In the genomic region with DNA sequence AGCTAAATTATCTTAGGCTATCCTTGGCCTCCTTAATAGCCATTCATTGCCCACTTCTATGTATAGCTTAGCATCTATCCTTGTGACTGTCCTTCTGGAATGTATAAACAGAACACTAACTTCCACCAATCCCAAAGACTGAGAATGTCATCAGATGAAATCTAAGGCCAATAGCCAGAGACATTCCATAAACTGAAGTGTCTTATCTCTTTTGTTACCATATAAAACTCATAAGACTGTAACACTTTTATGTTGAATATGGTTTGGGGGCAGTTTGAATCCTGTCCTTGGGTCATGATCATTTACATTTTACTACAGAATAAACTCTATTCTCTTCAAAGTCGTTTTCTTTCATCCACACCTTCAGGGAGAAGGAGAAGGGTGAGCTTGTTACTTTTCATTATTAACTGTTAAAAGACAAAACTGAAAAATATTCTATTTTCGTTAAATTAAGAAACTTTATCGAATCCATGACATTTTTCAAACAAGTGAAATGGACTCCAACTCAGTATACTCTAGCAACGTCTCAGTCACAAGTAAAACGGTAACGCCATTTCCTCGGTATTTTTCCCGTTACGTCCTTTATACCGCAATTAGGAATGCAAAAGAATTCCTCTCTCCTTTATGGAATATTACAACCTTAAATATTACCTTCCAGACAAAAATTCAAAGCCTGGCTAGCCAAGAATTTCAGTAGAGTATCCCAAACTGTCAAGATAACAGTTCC, we compare ENCODE assay signal across 7 mouse cellular contexts. TPM values are rescaled to one million over a fixed set of nuclear protein-coding genes. Genes with fewer than 3 reads are reported as not detected.
DNase-seq lines count a peak whose midpoint lies in the region; ATAC-seq lines count a peak whose summit lies in the region.

No protein-coding gene starts in this region.

- DNase-seq in embryonic facial prominence, embryonic 14.5 days (ENCODE audit: low spot score) = peak; percentile 27
- no peak for DNase-seq in limb, embryonic 11.5 days (ENCODE audit: low spot score)
- no peak for DNase-seq in thymus, postnatal 10 days (ENCODE audit: low spot score in 2 of 2)
- DNase-seq in ovary, postnatal 14 days (ENCODE audit: low spot score) = no peak

- H3K36me3 ChIP-seq in megakaryocyte, embryonic 14.5 days (replicated peaks; ENCODE audit: low read length) = peaks cover 30% of the 10 kb centered on the region
- H3K36me3 ChIP-seq in embryonic facial prominence, embryonic 14.5 days (ENCODE audit: control insufficient read depth, insufficient read depth, low read length) = peaks cover 21% of the 10 kb centered on the region
- peaks cover 5% of the 10 kb centered on the region; the same call in 1 of the 2 replicates for H3K36me3 ChIP-seq in limb, embryonic 11.5 days (ENCODE audit: control insufficient read depth, insufficient read depth, low read length)
- no peaks in the 10 kb centered on the region for H3K36me3 ChIP-seq in stomach, embryonic 16.5 days (ENCODE audit: control insufficient read depth, insufficient read depth, low read length)

- peak overlapping the region; percentile 83 for H3K9ac ChIP-seq in embryonic facial prominence, embryonic 14.5 days (ENCODE audit: low read depth, low read length)
- H3K9ac ChIP-seq in limb, embryonic 11.5 days (ENCODE audit: low read length) = peak overlapping the region; percentile 97; the same call in 1 of the 2 replicates
- H3K9ac ChIP-seq in stomach, embryonic 16.5 days (ENCODE audit: low read length) = no peak overlapping the region

- peaks cover 54% of the 10 kb centered on the region for H3K4me1 ChIP-seq in megakaryocyte, embryonic 14.5 days
- peaks cover 24% of the 10 kb centered on the region for H3K4me1 ChIP-seq in embryonic facial prominence, embryonic 14.5 days (ENCODE audit: control insufficient read depth, insufficient read depth, low read length)
- peaks cover 7% of the 10 kb centered on the region; the same call in 1 of the 2 replicates for H3K4me1 ChIP-seq in limb, embryonic 11.5 days (ENCODE audit: control insufficient read depth, insufficient read depth, low read length)
- peaks cover 19% of the 10 kb centered on the region for H3K4me1 ChIP-seq in stomach, embryonic 16.5 days (ENCODE audit: control insufficient read depth, insufficient read depth, low read length)

- H3K9me3 ChIP-seq in megakaryocyte, embryonic 14.5 days = no peaks in the 10 kb centered on the region
- no peaks in the 10 kb centered on the region for H3K9me3 ChIP-seq in embryonic facial prominence, embryonic 14.5 days (ENCODE audit: control insufficient read depth, low read length)
- H3K9me3 ChIP-seq in limb, embryonic 11.5 days (ENCODE audit: control insufficient read depth, low read length) = no peaks in the 10 kb centered on the region
- no peaks in the 10 kb centered on the region for H3K9me3 ChIP-seq in stomach, embryonic 16.5 days (replicated peaks; ENCODE audit: control insufficient read depth, low read length)

- peak overlapping the region; percentile 75 for H3K4me2 ChIP-seq in embryonic facial prominence, embryonic 14.5 days (ENCODE audit: low read depth, low read length)
- H3K4me2 ChIP-seq in limb, embryonic 11.5 days (ENCODE audit: low read depth, severe bottlenecking) = peak overlapping the region; percentile 57
- peak overlapping the region; percentile 73 for H3K4me2 ChIP-seq in stomach, embryonic 16.5 days (ENCODE audit: low read depth, low read length)

- 36% methylated on average over 10 of the region's 10 CpGs for WGBS in embryonic facial prominence, embryonic 14.5 days
- WGBS in limb, embryonic 11.5 days = 57% methylated on average over 10 of the region's 10 CpGs
- 36% methylated on average over 10 of the region's 10 CpGs for WGBS in stomach, embryonic 16.5 days

- peak overlapping the region; percentile 97 for H3K4me3 ChIP-seq in megakaryocyte, embryonic 14.5 days (replicated peaks)
- H3K4me3 ChIP-seq in embryonic facial prominence, embryonic 14.5 days (ENCODE audit: low read depth, low read length) = peak overlapping the region; percentile 68
- peak overlapping the region; percentile 45 for H3K4me3 ChIP-seq in limb, embryonic 11.5 days (ENCODE audit: low read depth, low read length)
- peak overlapping the region; percentile 79 for H3K4me3 ChIP-seq in stomach, embryonic 16.5 days (replicated peaks; ENCODE audit: low read length)

- peak overlapping the region; percentile 98 for H3K27ac ChIP-seq in embryonic facial prominence, embryonic 14.5 days (replicated peaks; ENCODE audit: low read depth, low read length)
- peak overlapping the region; percentile 99 for H3K27ac ChIP-seq in limb, embryonic 11.5 days (replicated peaks; ENCODE audit: low read depth, low read length)
- peak overlapping the region; percentile 100 for H3K27ac ChIP-seq in stomach, embryonic 16.5 days (ENCODE audit: low read length)

- no peak for ATAC-seq in megakaryocyte, adult 5-6 weeks (ENCODE audit: poor library complexity, severe bottlenecking)
- ATAC-seq in embryonic facial prominence, embryonic 14.5 days (ENCODE audit: low read depth) = no peak
- ATAC-seq in limb, embryonic 11.5 days (ENCODE audit: insufficient number of reproducible peaks, low FRiP score, low TSS enrichment, low read depth) = no peak
- ATAC-seq in stomach, embryonic 16.5 days (ENCODE audit: insufficient read depth, low FRiP score) = no peak

- no peaks in the 10 kb centered on the region for H3K27me3 ChIP-seq in megakaryocyte, embryonic 14.5 days (replicated peaks)
- H3K27me3 ChIP-seq in embryonic facial prominence, embryonic 14.5 days (replicated peaks; ENCODE audit: control insufficient read depth, insufficient read depth, low read length) = no peaks in the 10 kb centered on the region
- H3K27me3 ChIP-seq in limb, embryonic 11.5 days (ENCODE audit: control insufficient read depth, insufficient read depth, low read length) = no peaks in the 10 kb centered on the region
- no peaks in the 10 kb centered on the region for H3K27me3 ChIP-seq in stomach, embryonic 16.5 days (ENCODE audit: control insufficient read depth, insufficient read depth, low read length)

RNA-seq across cellular contexts. Expression of gene Cox20, which starts 1.5 kb away (rescaled TPM):
- polyA plus RNA-seq in megakaryocyte, embryonic 14.5 days (2012; ENCODE audit: insufficient read depth, low replicate concordance) = 17.2 TPM in 1 of 2 replicates, not detected in the other
- 163 and 174 TPM in 2 replicates for total RNA-seq in megakaryocyte, adult 5-6 weeks (2015)
- total RNA-seq in megakaryocyte, adult 5-6 weeks (2017) = 137 and 158 TPM in 2 replicates
- polyA plus RNA-seq in embryonic facial prominence, embryonic 14.5 days (2014; fragmentation: Nextera tagmentation; extraction: Ambion mirVana) = 107 and 125 TPM in 2 replicates
- 106 and 110 TPM in 2 replicates for polyA plus RNA-seq in limb, embryonic 11.5 days (2014; fragmentation: Nextera tagmentation; extraction: Ambion mirVana)
- 107 and 139 TPM in 2 replicates for polyA plus RNA-seq in stomach, embryonic 16.5 days (2015; fragmentation: Nextera tagmentation; extraction: Ambion mirVana)

RNA-seq across cellular contexts. Expression of gene Hnrnpu, which starts 20.2 kb away (rescaled TPM):
- 67.1 and 198 TPM in 2 replicates for polyA plus RNA-seq in megakaryocyte, embryonic 14.5 days (2012; ENCODE audit: insufficient read depth, low replicate concordance)
- total RNA-seq in megakaryocyte, adult 5-6 weeks (2015) = 418 and 446 TPM in 2 replicates
- total RNA-seq in megakaryocyte, adult 5-6 weeks (2017) = 321 and 398 TPM in 2 replicates
- 366 and 404 TPM in 2 replicates for polyA plus RNA-seq in embryonic facial prominence, embryonic 14.5 days (2014; fragmentation: Nextera tagmentation; extraction: Ambion mirVana)
- 842 and 961 TPM in 2 replicates for polyA plus RNA-seq in limb, embryonic 11.5 days (2014; fragmentation: Nextera tagmentation; extraction: Ambion mirVana)
- polyA plus RNA-seq in stomach, embryonic 16.5 days (2015; fragmentation: Nextera tagmentation; extraction: Ambion mirVana) = 110 and 162 TPM in 2 replicates

Comparison
In these comparisons a context has a peak if more than half of its experiments do, and no peak if none do; other contexts are left out.
1. H3K4me3 ChIP-seq: peak in every context shown above with its lines; median percentile 97 in megakaryocyte, embryonic 14.5 days; 79 in stomach, embryonic 16.5 days; 68 in embryonic facial prominence, embryonic 14.5 days; 45 in limb, embryonic 11.5 days.